Mouse (Mus musculus) ES-E14 (cell line): ENCODE data around the gene Agap3.

Source experiments
- HCFC1 ChIP-seq: IDR thresholded peaks from 2 replicates; pipeline ENCODE4 v1.6.1; 2012; ENCODE audit warnings: low read length, inconsistent platforms, borderline replicate concordance; ENCODE audit not compliant: insufficient read depth
- MAFK ChIP-seq: IDR thresholded peaks from 2 replicates; pipeline ENCODE4 v1.6.1; 2014; ENCODE audit warnings: mild to moderate bottlenecking, low read depth, low read length, inconsistent platforms; ENCODE audit not compliant: insufficient read depth
- ZC3H11A ChIP-seq: IDR thresholded peaks from 2 replicates; pipeline ENCODE4 v1.6.1; 2012; ENCODE audit warnings: low read depth, mild to moderate bottlenecking, inconsistent platforms, low read length, borderline replicate concordance
- ZNF384 ChIP-seq: IDR thresholded peaks from 2 replicates; pipeline ENCODE4 v1.6.1; 2012; ENCODE audit warnings: low read depth, low read length, inconsistent platforms

- TF ChIP-seq ZNF384 (no peak), MAFK (no peak), HCFC1 (no peak), ZC3H11A (no peak)
These were observed 69.4 kb downstream of the Agap3 start for GRCm38 (mm10) chr5:24521366-24521765.
